Mouse (Mus musculus): ENCODE measurements around the gene Gga3. TPM values are rescaled to one million over a fixed set of nuclear protein-coding genes. Genes with fewer than 3 reads are reported as not detected.

The Gga3 gene
- total RNA-seq, 1 experiment from 2014 or later = 37.8 TPM

DNA sequence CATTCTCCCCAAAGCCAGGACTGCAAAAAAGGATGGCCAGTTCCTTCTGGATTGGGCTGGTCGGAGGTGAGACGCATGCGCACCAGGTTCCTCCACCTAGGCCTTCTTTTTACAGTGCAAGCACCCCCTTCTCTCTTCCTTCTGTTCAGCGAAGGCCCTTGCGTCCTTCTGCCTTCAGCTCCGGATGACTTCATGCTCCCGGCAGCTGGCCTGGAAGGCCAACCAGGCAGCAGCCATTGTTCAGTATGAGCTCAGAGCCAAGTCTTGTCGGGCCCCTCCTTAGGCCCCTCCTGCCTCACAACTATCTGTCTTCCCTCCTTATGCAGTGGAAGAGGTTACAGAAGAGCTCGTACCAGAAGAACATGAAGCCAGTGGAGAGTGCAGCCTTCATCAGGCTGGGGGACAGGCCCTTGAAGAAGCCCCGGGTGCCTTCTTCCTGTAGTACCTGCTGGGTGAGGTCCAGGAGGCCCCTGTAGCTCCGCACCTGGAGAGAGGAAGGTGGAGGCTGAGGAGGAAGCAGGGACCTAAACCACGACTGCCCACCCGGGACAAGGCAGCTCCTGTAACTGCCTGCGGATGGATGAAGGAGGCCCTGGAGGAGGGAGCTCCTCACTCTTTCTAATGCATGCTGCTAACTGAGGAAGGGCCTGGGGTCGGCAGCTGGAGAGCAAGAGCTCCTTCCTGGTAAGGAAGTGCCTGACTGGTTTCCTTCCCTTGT is 11.4 kb upstream of the Gga3 start:
- ATAC-seq (replicated peaks; ENCODE audit: insufficient number of reproducible peaks, low FRiP score, low TSS enrichment, poor library complexity, severe bottlenecking) = no peak

DNA sequence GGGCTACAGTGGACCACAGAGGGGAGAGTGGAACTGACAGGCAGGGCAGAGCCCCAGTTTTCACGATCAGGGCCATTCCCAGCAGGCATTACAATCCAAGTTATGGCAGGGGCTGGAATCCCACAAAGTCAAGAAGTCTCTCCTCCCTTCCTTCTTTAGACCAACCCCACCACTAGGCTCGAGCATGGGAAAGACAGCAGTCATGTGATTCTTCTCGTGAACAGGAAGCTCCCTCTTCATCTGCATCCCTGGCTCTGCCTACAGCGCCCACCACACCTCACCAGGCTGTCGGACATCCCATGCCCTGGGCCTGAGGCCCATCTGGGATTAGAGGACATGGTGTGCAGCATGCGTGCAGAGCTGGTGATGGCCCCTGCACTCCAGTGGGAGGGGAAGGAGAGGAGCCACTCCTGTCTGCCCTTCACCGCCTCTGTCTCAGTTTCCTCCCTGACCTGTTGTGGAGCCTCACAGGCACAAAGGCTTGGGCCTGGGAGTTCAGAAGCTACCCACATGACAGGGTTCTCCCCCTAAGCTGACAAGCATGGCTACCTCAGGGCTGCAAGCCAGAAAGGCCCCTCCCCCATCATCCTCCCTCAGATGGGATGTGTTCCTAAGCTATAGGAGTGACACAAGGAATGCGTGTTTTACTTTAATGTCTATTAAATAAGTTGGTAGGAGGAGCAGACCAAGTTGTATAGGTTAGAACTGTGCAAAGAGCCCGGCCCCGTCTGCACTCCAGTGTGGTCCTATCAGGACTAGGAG is 10.7 kb upstream of the Gga3 start:
- ATAC-seq (replicated peaks; ENCODE audit: insufficient number of reproducible peaks, low FRiP score, low TSS enrichment, poor library complexity, severe bottlenecking) = no peak

DNA sequence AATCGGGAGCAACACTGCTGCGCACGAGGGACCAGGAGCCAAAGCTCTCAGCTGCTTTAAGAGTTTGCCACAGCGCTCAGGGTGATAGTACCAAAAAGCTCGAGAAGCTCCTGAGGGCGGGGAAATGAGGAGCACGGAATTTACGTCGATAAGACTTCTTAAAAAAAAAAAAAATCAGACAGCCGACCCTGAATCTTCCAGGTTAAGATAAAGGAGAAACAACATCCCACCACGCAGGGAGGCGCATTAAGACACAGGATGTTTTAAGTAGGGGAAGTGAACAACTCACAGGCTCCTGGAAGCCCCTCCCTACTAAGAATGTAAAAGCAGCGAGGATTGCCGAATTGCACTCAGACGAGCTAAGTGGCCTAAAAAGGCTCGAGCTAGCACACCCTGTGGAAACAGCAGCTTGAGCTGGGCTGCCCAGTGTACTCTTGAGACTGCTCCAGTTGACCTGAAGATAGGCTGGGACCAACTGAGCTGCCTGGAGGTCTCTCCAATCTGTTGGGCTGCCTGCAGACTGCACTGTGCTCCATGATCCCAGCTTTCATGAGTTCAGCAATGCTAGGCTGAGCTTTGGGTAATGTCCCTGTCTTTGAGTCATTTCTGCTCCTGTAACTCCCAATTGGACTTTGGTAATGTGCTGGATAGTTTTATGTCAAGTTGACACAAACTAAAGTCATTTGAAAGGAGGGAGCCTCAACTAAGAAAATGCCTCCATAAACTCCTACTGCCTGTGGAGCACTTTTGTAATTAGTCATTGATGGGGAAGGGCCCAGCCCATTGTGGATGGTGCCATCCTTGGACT is 9.5 kb upstream of the Gga3 start:
- ATAC-seq (replicated peaks; ENCODE audit: insufficient number of reproducible peaks, low FRiP score, low TSS enrichment, poor library complexity, severe bottlenecking) = peak; percentile 44

DNA sequence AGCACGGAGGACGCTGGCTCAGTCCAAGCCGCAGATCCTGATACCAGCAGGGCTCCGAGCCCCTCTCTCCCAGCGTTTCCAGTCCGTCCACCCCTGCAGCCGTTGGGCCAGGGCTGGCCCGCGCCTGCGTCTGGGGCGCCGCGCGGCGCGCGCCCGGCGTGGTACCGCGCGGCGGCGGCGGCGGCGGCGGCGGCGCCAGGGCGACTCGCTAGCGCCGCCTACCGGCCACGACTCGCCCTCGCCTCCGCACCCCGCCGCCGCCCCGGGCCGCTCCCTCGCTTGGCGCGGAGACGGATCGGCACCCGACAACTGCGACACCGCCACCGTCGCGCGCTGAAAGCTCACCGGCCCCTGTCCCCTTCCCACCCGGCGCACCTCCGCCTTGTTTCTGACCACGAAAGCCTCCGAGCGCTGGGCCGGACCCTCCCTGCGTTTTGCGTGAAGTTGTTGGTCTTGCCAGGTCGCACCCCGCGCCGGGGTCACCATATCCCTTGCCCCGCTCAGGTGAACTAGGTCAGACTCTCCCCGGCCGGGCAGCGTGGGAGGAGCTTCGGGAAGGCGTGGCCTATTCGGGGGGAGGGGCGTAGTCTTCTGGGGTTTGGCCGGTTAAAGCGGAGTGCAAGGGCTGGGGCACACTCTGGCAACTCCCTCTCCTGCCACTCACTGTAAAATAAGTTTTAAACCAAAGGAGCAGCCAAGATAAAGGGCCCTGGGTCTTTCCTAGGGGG is 8.7 kb upstream of the Gga3 start, which contains the start of gene Mif4gd:
TSS of gene Mif4gd (minus strand) at position 560 of the 728 bp plus-strand sequence.
- ATAC-seq (replicated peaks; ENCODE audit: insufficient number of reproducible peaks, low FRiP score, low TSS enrichment, poor library complexity, severe bottlenecking) = peak; percentile 84

DNA sequence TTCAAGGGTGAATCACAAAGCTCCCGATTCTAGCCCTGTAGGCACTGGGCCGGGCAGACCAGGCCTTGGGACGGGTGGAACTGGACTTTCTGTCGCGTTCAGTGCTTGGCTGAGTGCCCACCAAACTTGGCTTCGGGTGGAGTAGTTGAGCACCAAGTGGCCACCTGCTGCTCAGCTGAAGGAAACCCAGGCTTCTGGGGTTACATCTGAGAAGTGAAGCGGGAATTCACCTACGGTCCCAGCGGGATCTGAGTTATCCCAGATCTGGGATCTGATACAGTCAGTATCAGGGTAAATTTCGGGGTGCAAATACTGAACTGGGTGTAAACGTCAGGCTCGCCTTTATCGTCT is 8.2 kb upstream of the Gga3 start:
- ATAC-seq (replicated peaks; ENCODE audit: insufficient number of reproducible peaks, low FRiP score, low TSS enrichment, poor library complexity, severe bottlenecking) = no peak

DNA sequence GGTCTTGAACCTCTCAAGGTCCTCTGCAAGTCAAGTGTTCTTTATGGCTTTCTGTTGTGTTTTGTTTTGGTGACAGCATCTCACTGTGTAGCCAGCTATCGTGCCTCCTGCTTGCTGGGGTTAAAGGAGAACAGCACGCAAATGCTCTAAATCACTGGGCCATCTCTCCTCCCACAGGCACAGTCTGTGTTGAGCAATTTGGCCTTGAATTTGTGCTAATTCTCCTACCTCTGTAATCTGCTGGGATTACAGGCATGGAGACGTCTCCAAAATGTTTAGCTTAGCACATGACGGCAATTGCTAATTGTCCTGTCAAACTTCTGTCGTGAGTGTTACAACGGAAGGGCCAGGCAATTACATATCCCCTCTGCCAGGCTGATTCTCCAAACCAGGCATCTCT is 7.3 kb upstream of the Gga3 start:
- ATAC-seq (replicated peaks; ENCODE audit: insufficient number of reproducible peaks, low FRiP score, low TSS enrichment, poor library complexity, severe bottlenecking) = no peak

DNA sequence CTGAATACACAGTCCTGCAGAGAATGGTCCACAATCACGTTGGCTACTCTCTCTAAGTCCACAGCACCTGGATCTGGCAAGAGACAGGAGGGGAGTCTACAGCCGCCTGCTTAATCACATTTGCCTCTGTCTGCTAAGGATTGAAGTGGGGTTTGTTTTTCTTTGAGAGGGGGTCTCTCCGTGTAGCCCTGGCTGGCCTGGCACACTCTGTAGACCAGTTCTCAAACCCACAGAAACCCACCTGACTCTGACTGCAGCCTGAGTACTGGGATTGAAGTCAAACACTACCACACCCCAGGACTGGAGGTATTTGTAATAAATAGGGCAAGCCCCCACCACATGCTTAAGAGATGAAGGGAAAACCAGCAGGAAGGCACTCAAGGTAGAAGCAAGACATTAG is 5.7 kb upstream of the Gga3 start:
- no peak for ATAC-seq (replicated peaks; ENCODE audit: insufficient number of reproducible peaks, low FRiP score, low TSS enrichment, poor library complexity, severe bottlenecking)

DNA sequence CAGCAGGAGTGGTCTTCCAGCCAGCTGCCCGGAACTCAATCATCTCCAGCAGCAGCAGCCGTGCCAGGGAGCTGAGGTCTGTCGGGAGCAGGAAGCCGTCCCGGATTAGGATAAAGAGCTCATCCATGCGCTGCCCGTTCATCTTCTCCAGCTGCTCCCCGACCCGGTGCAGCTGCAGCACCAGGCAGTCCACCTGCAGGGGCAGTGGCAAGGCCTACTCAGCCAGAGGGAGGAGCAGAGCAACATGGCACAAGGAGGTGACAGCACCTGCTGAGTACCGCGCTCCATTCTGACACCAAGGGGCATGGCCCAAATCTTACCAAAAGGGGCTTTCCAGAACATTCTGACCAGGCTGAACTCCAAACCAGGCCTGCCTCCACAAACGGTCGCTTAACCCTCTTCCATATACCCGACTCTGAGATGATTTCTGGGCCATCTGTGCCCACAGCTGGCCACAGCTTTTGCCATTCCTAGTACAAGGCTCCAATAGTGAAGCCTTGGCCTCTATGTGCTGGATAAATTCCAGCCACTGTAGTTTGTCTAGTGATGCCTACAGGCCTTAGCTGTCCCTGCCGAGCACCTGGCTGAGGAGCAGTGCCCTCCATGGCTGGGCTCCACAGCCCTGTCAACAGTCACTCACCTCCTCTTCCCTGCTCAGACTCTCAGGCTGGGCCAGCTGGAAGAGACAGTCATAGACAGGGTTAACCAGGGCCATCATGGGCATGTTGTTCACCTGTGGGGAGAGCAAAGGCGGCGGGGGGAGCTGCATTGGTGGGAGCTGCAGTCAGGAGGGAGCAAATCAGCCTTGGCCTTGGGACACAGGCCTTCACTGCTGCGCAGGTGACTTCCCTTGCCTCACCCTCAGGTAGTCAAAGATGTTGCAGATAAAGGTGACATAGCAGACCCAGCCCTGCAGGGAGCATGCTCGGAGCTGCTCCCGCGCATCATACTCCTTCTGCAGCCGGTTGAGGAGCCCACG is 4.9 kb upstream of the Gga3 start:
- no peak for ATAC-seq (replicated peaks; ENCODE audit: insufficient number of reproducible peaks, low FRiP score, low TSS enrichment, poor library complexity, severe bottlenecking)

DNA sequence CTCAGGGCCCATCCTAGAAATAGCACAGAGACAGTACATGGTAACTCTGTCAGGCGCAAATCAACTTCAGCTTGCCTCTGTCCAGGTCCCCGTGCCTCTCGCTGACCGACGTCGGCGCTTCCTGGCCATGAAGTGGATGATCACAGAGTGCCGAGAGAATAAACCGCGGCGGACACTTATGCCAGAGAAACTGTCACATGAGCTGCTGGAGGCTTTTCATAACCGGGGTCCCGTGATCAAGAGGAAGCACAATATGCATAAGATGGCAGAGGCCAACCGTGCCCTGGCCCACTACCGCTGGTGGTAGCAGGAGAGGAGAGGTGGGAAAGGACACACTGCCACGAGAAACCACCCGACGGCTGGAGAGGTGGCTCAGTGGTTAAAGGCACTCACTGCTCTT is 2.9 kb upstream of the Gga3 start:
- ATAC-seq (replicated peaks; ENCODE audit: insufficient number of reproducible peaks, low FRiP score, low TSS enrichment, poor library complexity, severe bottlenecking) = no peak

DNA sequence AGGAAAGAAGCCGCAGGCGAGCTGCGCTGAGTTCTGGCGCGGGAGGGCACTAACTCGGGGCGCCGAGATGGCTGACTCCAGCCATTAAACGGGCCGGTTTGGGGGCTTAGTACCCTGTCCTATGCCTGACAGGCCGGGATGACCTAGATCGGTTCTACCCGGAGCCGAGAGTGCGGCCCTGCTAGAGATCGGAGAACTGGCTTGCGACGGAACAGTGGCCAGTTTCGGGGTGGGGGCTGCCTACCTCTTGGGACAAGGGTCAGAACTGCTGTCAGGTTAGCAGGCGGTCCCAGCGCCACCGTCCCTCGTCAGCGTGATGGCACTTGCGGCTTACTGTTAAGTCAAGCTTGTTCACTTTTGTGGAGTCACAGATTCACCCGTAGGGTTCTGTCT is 449 bp upstream of the Gga3 start:
- ATAC-seq (replicated peaks; ENCODE audit: insufficient number of reproducible peaks, low FRiP score, low TSS enrichment, poor library complexity, severe bottlenecking) = 0 out of 2 replicates have a peak, but pooled peaks have one; percentile 6

DNA sequence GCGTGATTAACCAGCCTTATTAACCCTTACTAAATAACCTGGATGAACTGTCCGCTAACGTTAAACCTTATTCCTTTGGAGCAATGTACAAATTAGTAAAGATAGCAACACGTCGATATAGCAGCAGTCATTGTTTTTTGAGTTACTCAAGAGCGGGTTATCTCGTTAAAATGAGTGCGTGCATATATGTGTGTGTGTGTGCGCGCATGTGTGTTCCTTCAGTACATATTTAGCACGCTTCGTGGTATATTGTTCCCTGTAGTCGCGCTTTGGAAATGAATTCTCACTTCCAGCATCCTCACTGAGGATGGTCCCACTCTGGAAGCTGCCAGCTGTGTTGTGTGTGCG is 749 bp downstream of the Gga3 start:
- ATAC-seq (replicated peaks; ENCODE audit: insufficient number of reproducible peaks, low FRiP score, low TSS enrichment, poor library complexity, severe bottlenecking) = no peak

DNA sequence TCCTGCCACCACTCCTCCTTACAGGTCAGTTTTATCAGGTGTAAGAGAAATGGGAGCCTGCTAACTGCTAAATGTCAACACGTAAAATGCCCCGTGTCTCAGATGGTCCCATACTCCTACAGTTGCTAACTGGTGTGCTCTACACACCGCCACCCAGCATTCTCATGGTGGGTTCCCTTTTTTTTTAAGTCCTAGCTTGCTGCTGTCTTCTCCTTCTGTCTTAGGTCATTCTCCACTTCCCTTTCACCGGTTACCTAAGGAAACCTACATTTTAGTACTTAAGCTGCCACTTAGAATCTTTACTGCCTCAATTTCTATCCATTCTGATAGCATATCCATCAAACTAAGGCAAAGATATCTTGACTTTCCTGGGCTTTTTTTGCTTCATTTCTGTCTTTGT is 2.7 kb downstream of the Gga3 start:
- no peak for ATAC-seq (replicated peaks; ENCODE audit: insufficient number of reproducible peaks, low FRiP score, low TSS enrichment, poor library complexity, severe bottlenecking)

DNA sequence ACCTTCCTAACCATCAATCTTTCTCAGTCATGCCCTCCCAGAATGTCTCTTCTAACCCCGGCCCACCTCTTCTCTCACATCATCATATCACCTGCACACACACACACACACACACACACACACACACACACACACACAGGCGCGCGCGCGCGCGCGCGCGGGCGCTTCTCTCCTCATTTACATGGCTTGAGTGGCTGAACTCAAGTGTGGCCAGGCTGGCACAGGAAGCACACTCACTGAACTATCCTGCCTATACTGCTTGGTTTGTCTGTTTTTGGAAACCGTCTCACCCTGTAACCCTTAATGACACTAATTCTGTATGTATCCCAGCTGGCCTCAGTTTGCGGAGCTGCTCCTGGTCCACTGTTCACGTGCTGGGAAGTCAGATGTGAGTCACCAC is 3.1 kb downstream of the Gga3 start:
- ATAC-seq (replicated peaks; ENCODE audit: insufficient number of reproducible peaks, low FRiP score, low TSS enrichment, poor library complexity, severe bottlenecking) = no peak

DNA sequence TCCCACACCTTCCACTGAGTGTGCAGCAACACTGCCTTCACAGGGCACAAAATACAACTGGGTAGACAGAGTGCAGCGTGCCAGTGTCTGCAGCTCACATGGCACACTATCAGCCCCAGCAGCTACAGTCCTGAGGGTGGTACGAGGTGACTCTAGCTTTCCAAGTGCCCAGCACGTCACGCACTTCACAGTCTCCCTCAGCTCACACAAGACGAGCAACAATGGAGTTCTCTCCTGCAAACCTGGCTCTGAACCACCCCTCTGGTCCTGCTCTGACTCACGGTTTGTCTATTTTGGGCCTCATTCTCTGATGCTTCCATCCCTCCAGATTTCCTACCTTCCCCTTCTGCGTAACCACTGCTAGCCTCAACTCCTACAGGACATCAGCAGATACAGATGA is 4.1 kb downstream of the Gga3 start:
- ATAC-seq (replicated peaks; ENCODE audit: insufficient number of reproducible peaks, low FRiP score, low TSS enrichment, poor library complexity, severe bottlenecking) = no peak

DNA sequence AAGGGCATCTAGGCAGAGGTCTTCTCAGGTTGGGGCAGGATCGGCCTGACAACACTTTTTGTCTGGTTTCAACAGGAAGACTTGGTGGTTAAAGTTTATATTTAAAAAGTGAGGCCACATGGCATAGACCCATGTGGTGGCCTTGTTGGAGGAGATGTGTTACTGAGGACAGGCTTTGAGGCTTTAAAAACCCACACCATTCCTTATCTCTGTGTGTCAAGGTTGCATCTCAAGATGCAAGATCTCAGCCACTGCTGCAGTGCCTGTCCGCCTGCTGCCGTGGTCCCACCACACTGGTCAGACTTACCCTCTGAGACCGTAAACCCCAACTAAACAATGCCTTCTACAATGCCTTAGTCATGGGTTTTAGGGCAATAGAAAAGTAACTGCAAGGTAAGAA is 5.5 kb downstream of the Gga3 start:
- ATAC-seq (replicated peaks; ENCODE audit: insufficient number of reproducible peaks, low FRiP score, low TSS enrichment, poor library complexity, severe bottlenecking) = no peak

DNA sequence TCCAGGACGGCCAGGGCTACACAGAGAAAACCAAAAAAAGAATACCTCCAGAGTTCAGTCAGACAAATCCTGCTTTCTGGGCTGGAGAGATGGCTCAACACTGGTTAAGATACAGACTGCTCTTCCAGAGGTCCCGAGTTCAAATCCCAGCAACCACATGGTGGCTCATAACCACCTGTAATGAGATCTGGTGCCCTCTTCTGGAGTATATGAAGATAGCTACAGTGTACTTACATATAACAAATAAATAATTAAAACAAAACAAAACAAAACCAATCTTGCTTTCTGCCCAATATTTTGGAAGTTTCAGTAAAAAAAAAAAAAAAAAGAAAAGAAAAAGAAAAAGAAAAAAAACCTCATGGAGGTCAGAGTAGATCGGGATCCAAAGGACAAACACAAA is 8.6 kb downstream of the Gga3 start:
- no peak for ATAC-seq (replicated peaks; ENCODE audit: insufficient number of reproducible peaks, low FRiP score, low TSS enrichment, poor library complexity, severe bottlenecking)

DNA sequence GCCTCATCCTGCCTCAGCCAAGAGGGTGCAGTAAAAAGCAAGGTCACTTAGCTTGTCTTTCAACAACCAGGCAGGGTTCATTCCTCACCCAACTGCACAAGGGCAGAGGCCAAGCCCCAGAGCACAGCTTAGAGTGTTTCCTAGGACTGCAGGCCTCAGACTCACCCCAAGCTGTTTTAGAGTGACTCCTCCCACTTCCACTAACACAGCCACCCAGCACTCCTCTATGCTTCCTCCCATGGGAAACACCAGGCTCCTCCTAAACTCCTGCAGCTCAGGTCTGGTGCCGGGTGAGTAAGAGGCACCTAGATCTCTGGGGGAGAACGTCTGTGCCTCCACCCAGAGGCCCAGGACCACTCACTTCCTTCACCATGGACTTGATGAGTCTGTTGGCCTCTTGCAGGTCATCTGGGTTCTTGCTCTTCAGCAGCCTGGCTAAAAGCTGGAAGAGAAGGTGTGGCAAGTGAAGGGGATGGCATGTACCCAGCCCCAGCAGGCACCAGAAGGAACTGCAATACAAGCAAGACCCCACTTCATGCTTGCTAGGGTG is 13.2 kb downstream of the Gga3 start:
- no peak for ATAC-seq (replicated peaks; ENCODE audit: insufficient number of reproducible peaks, low FRiP score, low TSS enrichment, poor library complexity, severe bottlenecking)

DNA sequence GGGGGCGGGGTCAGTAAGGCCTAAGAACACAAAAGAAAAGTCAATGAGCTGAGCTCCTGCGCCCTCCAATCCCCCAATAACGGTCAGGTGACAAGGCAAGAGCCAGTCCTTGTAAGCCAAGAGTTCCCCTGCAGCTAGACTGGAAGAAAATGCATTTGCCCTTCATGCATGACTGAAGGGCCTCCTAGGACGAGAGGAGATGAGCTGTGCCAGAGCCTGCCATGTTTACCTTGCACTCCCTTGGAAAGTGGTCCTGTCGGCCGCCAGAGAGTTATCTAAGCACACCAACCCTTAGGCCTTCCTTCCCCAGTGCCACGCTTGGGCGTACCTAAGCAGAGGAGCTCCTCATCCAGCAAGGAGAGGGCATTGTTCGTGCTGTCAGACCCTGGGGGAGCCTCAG is 15.9 kb downstream of the Gga3 start:
- ATAC-seq (replicated peaks; ENCODE audit: insufficient number of reproducible peaks, low FRiP score, low TSS enrichment, poor library complexity, severe bottlenecking) = no peak

Measured in monocyte, adult 5-6 weeks (primary cell).